8 mouse cellular contexts compared by ENCODE assay signal in the genomic region with DNA sequence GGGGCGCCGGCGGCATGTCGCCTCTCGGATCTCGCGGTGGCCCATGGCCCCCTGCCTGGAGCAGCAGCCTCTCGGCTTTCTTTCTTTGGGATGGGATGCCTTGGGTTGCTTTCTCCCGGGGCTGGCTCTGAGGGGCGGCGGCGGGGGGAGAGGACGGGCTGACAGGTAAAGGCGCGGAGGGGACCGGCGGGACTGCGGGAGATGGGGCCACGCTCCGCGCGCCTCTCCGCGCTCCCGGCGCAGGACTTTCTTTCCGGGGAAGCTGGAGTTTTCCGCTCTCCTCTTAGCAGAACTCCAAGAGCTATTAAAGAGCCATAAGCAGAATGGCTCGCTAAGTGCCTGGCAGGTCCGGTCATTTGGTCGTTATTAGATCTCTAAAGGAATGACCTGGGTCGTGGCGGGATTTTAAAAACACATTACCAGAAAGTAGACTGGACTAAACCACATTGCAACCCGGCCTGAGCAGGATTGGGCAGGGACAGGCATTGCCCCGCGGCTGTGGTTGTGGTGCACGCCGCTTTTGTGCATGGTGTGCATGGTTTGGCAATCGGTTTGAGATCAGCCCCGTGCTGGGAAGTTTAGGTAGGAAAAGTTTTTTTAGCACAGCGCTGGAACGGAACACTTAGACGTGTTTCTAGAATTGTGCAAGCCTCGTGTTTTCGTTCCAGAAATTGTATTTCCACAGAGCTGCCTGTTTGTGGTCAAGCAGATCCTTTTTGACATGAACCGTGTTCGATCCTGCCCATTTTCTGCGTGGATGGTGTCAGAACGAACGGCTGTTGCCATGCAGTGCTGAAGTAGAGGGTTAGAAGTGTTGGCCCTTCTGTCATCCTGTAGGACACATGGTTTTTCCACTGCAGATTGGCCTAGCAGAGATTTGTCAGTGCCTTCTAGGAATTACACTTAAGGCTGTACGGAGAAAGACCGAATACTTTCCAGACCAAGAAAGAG. TPM values are rescaled to one million over a fixed set of nuclear protein-coding genes. Genes with fewer than 3 reads are reported as not detected.
DNase-seq lines count a peak whose midpoint lies in the region; ATAC-seq and TF ChIP-seq lines count a peak whose summit lies in the region.

No protein-coding gene starts in this region.

- H3K9me3 ChIP-seq in embryonic facial prominence, embryonic 10.5 days, result no peaks in the 10 kb centered on the region
- no peaks in the 10 kb centered on the region for H3K9me3 ChIP-seq in kidney, embryonic 14.5 days (ENCODE audit: control insufficient read depth, low read length)
- no peaks in the 10 kb centered on the region for H3K9me3 ChIP-seq in liver, embryonic 11.5 days (ENCODE audit: control insufficient read depth, low read length)
- no peaks in the 10 kb centered on the region for H3K9me3 ChIP-seq in midbrain, postnatal 0 days (ENCODE audit: low read length)

- peak overlapping the region; percentile 90 for H3K9ac ChIP-seq in kidney, embryonic 14.5 days (ENCODE audit: low read depth, low read length)
- peak overlapping the region; percentile 92 for H3K9ac ChIP-seq in liver, embryonic 11.5 days (ENCODE audit: low read depth, low read length)
- H3K9ac ChIP-seq in midbrain, postnatal 0 days (replicated peaks; ENCODE audit: low read length, poor library complexity, severe bottlenecking), result peak overlapping the region; percentile 82

- H3K27me3 ChIP-seq in embryonic facial prominence, embryonic 10.5 days (replicated peaks; ENCODE audit: low read depth, poor library complexity, severe bottlenecking), result no peaks in the 10 kb centered on the region
- H3K27me3 ChIP-seq in kidney, embryonic 14.5 days (ENCODE audit: control insufficient read depth, insufficient read depth, low read length), result no peaks in the 10 kb centered on the region
- H3K27me3 ChIP-seq in liver, embryonic 11.5 days (replicated peaks; ENCODE audit: control insufficient read depth, insufficient read depth, low read length), result no peaks in the 10 kb centered on the region
- H3K27me3 ChIP-seq in midbrain, postnatal 0 days (ENCODE audit: insufficient read depth, low read length), result no peaks in the 10 kb centered on the region
- H3K27me3 ChIP-seq in thymus, adult 2 months (ENCODE audit: control insufficient read depth, insufficient read depth, low read length), result no peaks in the 10 kb centered on the region

- no peak for TF ChIP-seq POLR2A in thymus, adult 2 months (IDR thresholded peaks at IDR 0.05; ENCODE audit: control insufficient read depth, extremely low read depth, insufficient read depth, low read length, poor library complexity)

- peaks cover 23% of the 10 kb centered on the region for H3K4me1 ChIP-seq in embryonic facial prominence, embryonic 10.5 days
- peaks cover 14% of the 10 kb centered on the region for H3K4me1 ChIP-seq in kidney, embryonic 14.5 days (ENCODE audit: control insufficient read depth, insufficient read depth, low read length)
- peaks cover 18% of the 10 kb centered on the region for H3K4me1 ChIP-seq in liver, embryonic 11.5 days (replicated peaks; ENCODE audit: control insufficient read depth, insufficient read depth, low read length)
- H3K4me1 ChIP-seq in midbrain, postnatal 0 days (ENCODE audit: insufficient read depth, low read length), result no peaks in the 10 kb centered on the region
- peaks cover 14% of the 10 kb centered on the region for H3K4me1 ChIP-seq in thymus, adult 2 months (replicated peaks; ENCODE audit: control insufficient read depth, insufficient read depth, low read length)

- peak overlapping the region; percentile 74 for H3K4me3 ChIP-seq in embryonic facial prominence, embryonic 10.5 days
- peak overlapping the region; percentile 67 for H3K4me3 ChIP-seq in kidney, embryonic 14.5 days (ENCODE audit: low read length)
- peak overlapping the region; percentile 87 for H3K4me3 ChIP-seq in liver, embryonic 11.5 days (ENCODE audit: low read depth, low read length)
- H3K4me3 ChIP-seq in midbrain, postnatal 0 days (ENCODE audit: low read depth, low read length), result peak overlapping the region; percentile 81
- peak overlapping the region; percentile 55 for H3K4me3 ChIP-seq in thymus, adult 2 months (ENCODE audit: control insufficient read depth, insufficient read depth, low read length)

- TF ChIP-seq CTCF in midbrain, postnatal 0 days (IDR thresholded peaks at IDR 0.05), result no peak
- peak; percentile 19; the same call in 1 of the 2 replicates for TF ChIP-seq CTCF in thymus, adult 2 months (IDR thresholded peaks at IDR 0.05; ENCODE audit: borderline replicate concordance, control insufficient read depth, extremely low read depth, insufficient read depth, low read length, poor library complexity)

- ATAC-seq in kidney, embryonic 14.5 days (ENCODE audit: low FRiP score, low TSS enrichment), result peak; percentile 34
- peak; percentile 53 for ATAC-seq in liver, embryonic 11.5 days (replicated peaks; ENCODE audit: low FRiP score)
- ATAC-seq in midbrain, postnatal 0 days (ENCODE audit: low FRiP score), result peak; percentile 55

- peak overlapping the region; percentile 93 for H3K27ac ChIP-seq in embryonic facial prominence, embryonic 10.5 days (replicated peaks)
- H3K27ac ChIP-seq in kidney, embryonic 14.5 days (ENCODE audit: low read depth, low read length), result peak overlapping the region; percentile 94
- H3K27ac ChIP-seq in liver, embryonic 11.5 days (ENCODE audit: low read depth, low read length), result peak overlapping the region; percentile 91
- H3K27ac ChIP-seq in midbrain, postnatal 0 days (ENCODE audit: low read depth, low read length), result peak overlapping the region; percentile 86
- peak overlapping the region; percentile 1; the same call in 1 of the 2 replicates for H3K27ac ChIP-seq in thymus, adult 2 months (ENCODE audit: control insufficient read depth, insufficient read depth, low read length)

- 3% methylated on average over 52 of the region's 52 CpGs for WGBS in embryonic facial prominence, embryonic 10.5 days
- 1% methylated on average over 52 of the region's 52 CpGs for WGBS in kidney, embryonic 14.5 days
- 2% methylated on average over 52 of the region's 52 CpGs for WGBS in liver, embryonic 11.5 days
- WGBS in midbrain, postnatal 0 days, result 1% methylated on average over 52 of the region's 52 CpGs
- 3% methylated on average over 52 of the region's 52 CpGs for whole genome bisulfite sequencing in thymus, adult 2 months

- peak overlapping the region; percentile 75 for H3K4me2 ChIP-seq in kidney, embryonic 14.5 days (replicated peaks; ENCODE audit: low read depth, low read length)
- peak overlapping the region; percentile 94 for H3K4me2 ChIP-seq in liver, embryonic 11.5 days
- H3K4me2 ChIP-seq in midbrain, postnatal 0 days (ENCODE audit: low read depth, low read length, poor library complexity, severe bottlenecking), result peak overlapping the region; percentile 70

- DNase-seq in CD4-positive helper T cell, adult 2 months (ENCODE audit: low read depth, low spot score), result peak; percentile 38
- peak; percentile 80 for DNase-seq in adipocyte (ENCODE audit: low spot score)
- peak; percentile 74 for DNase-seq in embryonic facial prominence, embryonic 10.5 days (ENCODE audit: low spot score)
- DNase-seq in heart, adult 8-10 months (ENCODE audit: low spot score), result peak; percentile 49
- DNase-seq in liver, embryonic 11.5 days (ENCODE audit: low spot score), result no peak
- peak; percentile 42 for DNase-seq in midbrain, postnatal 0 days (ENCODE audit: low spot score)
- DNase-seq in thymus, adult 2 months, result peak; percentile 38

- 0 out of 2 replicates have a peak, but pooled peaks cover 5% of the 10 kb centered on the region for H3K36me3 ChIP-seq in embryonic facial prominence, embryonic 10.5 days (replicated peaks)
- H3K36me3 ChIP-seq in kidney, embryonic 14.5 days (ENCODE audit: control insufficient read depth, insufficient read depth, low read length), result no peaks in the 10 kb centered on the region
- H3K36me3 ChIP-seq in liver, embryonic 11.5 days (ENCODE audit: control insufficient read depth, insufficient read depth, low read length), result no peaks in the 10 kb centered on the region
- H3K36me3 ChIP-seq in midbrain, postnatal 0 days (ENCODE audit: insufficient read depth, low read length), result no peaks in the 10 kb centered on the region
- H3K36me3 ChIP-seq in thymus, adult 2 months (ENCODE audit: control insufficient read depth, insufficient read depth, low read length), result no peaks in the 10 kb centered on the region

RNA-seq across cellular contexts. Expression of a gene that starts 0.7 kb away (rescaled TPM):
- 9.8 and 11.1 TPM in 2 replicates for polyA plus RNA-seq in embryonic facial prominence, embryonic 10.5 days (2016; fragmentation: Nextera tagmentation; extraction: Ambion mirVana)
- 1 to 10 TPM; 7.1 to 8.2 (median 8.0) TPM for total RNA-seq in heart, adult 8-10 months (2022)
- polyA plus RNA-seq in kidney, embryonic 14.5 days (2014; fragmentation: Nextera tagmentation; extraction: Ambion mirVana), result 16.5 and 18.2 TPM in 2 replicates
- 8.7 and 9.1 TPM in 2 replicates for polyA plus RNA-seq in liver, embryonic 11.5 days (2014; fragmentation: Nextera tagmentation; extraction: Ambion mirVana)
- total RNA-seq in midbrain, postnatal 0 days (2014; rRNA removed), result 50.1 and 54.8 TPM in 2 replicates
- polyA plus RNA-seq in midbrain, postnatal 0 days (2015; fragmentation: Nextera tagmentation; extraction: Ambion mirVana), result 13.0 and 16.8 TPM in 2 replicates
- 4.9 and 5.5 TPM in 2 replicates for polyA plus RNA-seq in thymus, adult 2 months (2012; rRNA removed)

Comparison
In these comparisons a context has a peak if more than half of its experiments do, and no peak if none do; other contexts are left out.
1. H3K27ac ChIP-seq: peak in every context shown above with its lines; median percentile 94 in kidney, embryonic 14.5 days; 93 in embryonic facial prominence, embryonic 10.5 days; 91 in liver, embryonic 11.5 days; 86 in midbrain, postnatal 0 days; 1 in thymus, adult 2 months.